Mouse (Mus musculus) heart, embryonic 12.5 days (tissue): ENCODE measurements at regions not wholly inside any gene's neighbourhood (a gene's known extent, or its start where the extent isn't known, plus 50 kb on each side); places are given as distances from the start of the nearest gene placed in this dataset.

Experiments used
- ATAC-seq: fragments of 200-750 bp; cut with Nextera tagmentation; 2 replicates; pipeline ENCODE4 v1.8.0; 2017; ENCODE audit warnings: moderate TSS enrichment, moderate library complexity; ENCODE audit not compliant: insufficient number of reproducible peaks, low FRiP score
- H3K27ac ChIP-seq: fragments of 300-500 bp; sonication (generic); 2 replicates; pipeline ENCODE4 v1.5.1; 2016; ENCODE audit warnings: mild to moderate bottlenecking, moderate library complexity; ENCODE audit not compliant: poor library complexity, severe bottlenecking
- H3K27me3 ChIP-seq: fragments of 300-500 bp; sonication (generic); replicated peaks from 2 replicates; pipeline ENCODE4 v1.6.1; 2016; ENCODE audit warnings: mild to moderate bottlenecking, moderate library complexity
- H3K36me3 ChIP-seq: fragments of 300-500 bp; sonication (generic); 2 replicates; pipeline ENCODE4 v1.6.1; 2016; ENCODE audit warnings: mild to moderate bottlenecking, moderate library complexity
- H3K4me1 ChIP-seq: fragments of 300-500 bp; sonication (generic); replicated peaks from 2 replicates; pipeline ENCODE4 v1.6.1; 2016; ENCODE audit warnings: mild to moderate bottlenecking
- H3K4me2 ChIP-seq: fragments of 300-500 bp; sonication (generic); 2 replicates; pipeline ENCODE4 v1.6.1; 2016; ENCODE audit warnings: mild to moderate bottlenecking, moderate library complexity
- H3K4me3 ChIP-seq: fragments of 300-500 bp; sonication (generic); 2 replicates; pipeline ENCODE4 v1.5.1; 2016; ENCODE audit warnings: mild to moderate bottlenecking
- H3K9ac ChIP-seq: fragments of 300-500 bp; sonication (generic); 2 replicates; pipeline ENCODE4 v1.6.1; 2016; ENCODE audit warnings: mild to moderate bottlenecking, moderate library complexity
- H3K9me3 ChIP-seq: fragments of 300-500 bp; sonication (generic); replicated peaks from 2 replicates; pipeline ENCODE4 v1.6.1; 2016; ENCODE audit warnings: mild to moderate bottlenecking, moderate library complexity
- WGBS: fragments of 180-500 bp; shearing (Covaris S2); methylation state at CpG from one replicate; pipeline ENCODE4 v1.1.7; 2016; 5-methylcytosine and 5-hydroxymethylcytosine counted together

GRCm38 (mm10) chr3:101749841-101750240, 98.9 kb downstream of the Mab21l3 start:
- no peak overlapping the region for H3K9ac ChIP-seq
- 63% methylated on average over 3 of the region's 3 CpGs for WGBS

GRCm38 (mm10) chr3:101749031-101749632, 99.6 kb downstream of the Mab21l3 start:
- Histone ChIP-seq H3K9me3 (peaks cover 6% of the 10 kb centered on the region; the same call in 1 of the 2 replicates), H3K4me1 (no peaks in the 10 kb centered on the region), H3K27ac (no peak overlapping the region), H3K4me3 (no peak overlapping the region), H3K4me2 (no peak overlapping the region), H3K9ac (no peak overlapping the region), H3K36me3 (no peaks in the 10 kb centered on the region), H3K27me3 (no peaks in the 10 kb centered on the region)
- WGBS, result 74% methylated on average over 3 of the region's 3 CpGs
- no peak for ATAC-seq

More at GRCm38 (mm10) chr3:101749841-101750240, 98.9 kb downstream of the Mab21l3 start:
- Histone ChIP-seq H3K36me3 (no peaks in the 10 kb centered on the region), H3K4me3 (no peak overlapping the region), H3K9me3 (peaks cover 6% of the 10 kb centered on the region; the same call in 1 of the 2 replicates), H3K27me3 (no peaks in the 10 kb centered on the region), H3K4me1 (no peaks in the 10 kb centered on the region), H3K4me2 (no peak overlapping the region), H3K27ac (no peak overlapping the region)
- no peak for ATAC-seq

GRCm38 (mm10) chr3:101748186-101748585, 100.6 kb downstream of the Mab21l3 start:
- Histone ChIP-seq H3K9me3 (no peaks in the 10 kb centered on the region), H3K27ac (no peak overlapping the region), H3K4me2 (no peak overlapping the region), H3K36me3 (no peaks in the 10 kb centered on the region), H3K9ac (no peak overlapping the region), H3K4me1 (no peaks in the 10 kb centered on the region), H3K4me3 (no peak overlapping the region), H3K27me3 (no peaks in the 10 kb centered on the region)
- 37% methylated on average over 4 of the region's 4 CpGs for WGBS
- no peak for ATAC-seq

- Histone ChIP-seq H3K27ac (no peak overlapping the region), H3K36me3 (no peaks in the 10 kb centered on the region), H3K4me1 (0 out of 2 replicates have a peak, but pooled peaks cover 5% of the 10 kb centered on the region), H3K4me3 (no peak overlapping the region), H3K4me2 (no peak overlapping the region), H3K9ac (no peak overlapping the region), H3K27me3 (no peaks in the 10 kb centered on the region), H3K9me3 (no peaks in the 10 kb centered on the region)
- WGBS, result 73% methylated on average over 4 of the region's 4 CpGs
- no peak for ATAC-seq
These were observed 107.9 kb downstream of the Mab21l3 start for GRCm38 (mm10) chr3:101740906-101741305.

- Histone ChIP-seq H3K27ac (no peak overlapping the region), H3K4me2 (no peak overlapping the region), H3K36me3 (no peaks in the 10 kb centered on the region), H3K27me3 (no peaks in the 10 kb centered on the region), H3K9me3 (peaks cover 9% of the 10 kb centered on the region), H3K4me1 (0 out of 2 replicates have a peak, but pooled peaks cover 5% of the 10 kb centered on the region), H3K9ac (no peak overlapping the region), H3K4me3 (no peak overlapping the region)
- 91% methylated on average over 6 of the region's 6 CpGs for WGBS
- no peak for ATAC-seq
These were observed 111.6 kb downstream of the Mab21l3 start for GRCm38 (mm10) chr3:101737197-101737596.

- ATAC-seq, result no peak
These were observed 119.7 kb downstream of the Mab21l3 start for GRCm38 (mm10) chr3:101729044-101729443.

GRCm38 (mm10) chr3:101722926-101723325, 118.4 kb upstream of the Atp1a1 start:
- H3K4me3 ChIP-seq, result no peak overlapping the region
- H3K36me3 ChIP-seq, result no peaks in the 10 kb centered on the region
- H3K4me2 ChIP-seq, result no peak overlapping the region
- H3K9me3 ChIP-seq, result no peaks in the 10 kb centered on the region
- H3K27me3 ChIP-seq, result no peaks in the 10 kb centered on the region
- H3K4me1 ChIP-seq, result 0 out of 2 replicates have a peak, but pooled peaks cover 6% of the 10 kb centered on the region
- H3K27ac ChIP-seq, result no peak overlapping the region
- no peak overlapping the region for H3K9ac ChIP-seq
- WGBS, result 62% methylated on average over 6 of the region's 6 CpGs
- no peak for ATAC-seq

More at GRCm38 (mm10) chr3:101729044-101729443, 119.7 kb downstream of the Mab21l3 start:
- Histone ChIP-seq H3K4me3 (no peak overlapping the region), H3K27ac (no peak overlapping the region), H3K36me3 (no peaks in the 10 kb centered on the region), H3K9ac (no peak overlapping the region), H3K27me3 (no peaks in the 10 kb centered on the region), H3K9me3 (peaks cover 9% of the 10 kb centered on the region), H3K4me1 (no peaks in the 10 kb centered on the region), H3K4me2 (no peak overlapping the region)
- 77% methylated on average over 3 of the region's 3 CpGs for WGBS

- Histone ChIP-seq H3K36me3 (no peaks in the 10 kb centered on the region), H3K27me3 (no peaks in the 10 kb centered on the region), H3K4me1 (0 out of 2 replicates have a peak, but pooled peaks cover 6% of the 10 kb centered on the region), H3K9ac (no peak overlapping the region), H3K4me3 (no peak overlapping the region), H3K27ac (no peak overlapping the region), H3K9me3 (no peaks in the 10 kb centered on the region), H3K4me2 (no peak overlapping the region)
- 91% methylated on average over 4 of the region's 4 CpGs for WGBS
- no peak for ATAC-seq
These were observed 117.5 kb upstream of the Atp1a1 start for GRCm38 (mm10) chr3:101722001-101722400.

- ATAC-seq, result no peak
- Histone ChIP-seq H3K9ac (no peak overlapping the region), H3K9me3 (no peaks in the 10 kb centered on the region), H3K4me3 (no peak overlapping the region), H3K4me2 (no peak overlapping the region), H3K4me1 (peaks cover 43% of the 10 kb centered on the region), H3K27me3 (no peaks in the 10 kb centered on the region), H3K27ac (no peak overlapping the region), H3K36me3 (no peaks in the 10 kb centered on the region)
These were observed 110.9 kb upstream of the Atp1a1 start for GRCm38 (mm10) chr3:101715416-101715815.

- H3K27ac ChIP-seq, result no peak overlapping the region
These were observed 110.3 kb upstream of the Atp1a1 start for GRCm38 (mm10) chr3:101714810-101715209.

GRCm38 (mm10) chr3:101713669-101714068, 109.2 kb upstream of the Atp1a1 start:
- Histone ChIP-seq H3K4me3 (no peak overlapping the region), H3K27me3 (no peaks in the 10 kb centered on the region), H3K4me2 (peak overlapping the region; percentile 48), H3K27ac (peak overlapping the region; percentile 94), H3K4me1 (peaks cover 61% of the 10 kb centered on the region), H3K36me3 (no peaks in the 10 kb centered on the region), H3K9ac (no peak overlapping the region), H3K9me3 (no peaks in the 10 kb centered on the region)
- 63% methylated on average over 11 of the region's 11 CpGs for WGBS
- ATAC-seq, result no peak

More at GRCm38 (mm10) chr3:101714810-101715209, 110.3 kb upstream of the Atp1a1 start:
- WGBS, result 69% methylated on average over 5 of the region's 5 CpGs
- no peak overlapping the region for H3K4me3 ChIP-seq
- H3K27me3 ChIP-seq, result no peaks in the 10 kb centered on the region
- H3K9ac ChIP-seq, result no peak overlapping the region
- ATAC-seq, result no peak
- no peak overlapping the region for H3K4me2 ChIP-seq
- H3K4me1 ChIP-seq, result peaks cover 49% of the 10 kb centered on the region
- H3K36me3 ChIP-seq, result no peaks in the 10 kb centered on the region
- H3K9me3 ChIP-seq, result no peaks in the 10 kb centered on the region

GRCm38 (mm10) chr3:101713138-101713638, 108.7 kb upstream of the Atp1a1 start:
- ATAC-seq, result no peak
- Histone ChIP-seq H3K9ac (peak overlapping the region; percentile 65), H3K4me2 (peak overlapping the region; percentile 48), H3K4me1 (peaks cover 63% of the 10 kb centered on the region), H3K4me3 (no peak overlapping the region), H3K36me3 (no peaks in the 10 kb centered on the region), H3K27ac (peak overlapping the region; percentile 94), H3K27me3 (no peaks in the 10 kb centered on the region), H3K9me3 (no peaks in the 10 kb centered on the region)
- WGBS, result 13% methylated on average over 11 of the region's 11 CpGs
